Mouse (Mus musculus): ENCODE measurements around the gene Slc22a17.
"Not testable (repeated sequence)": the region's sequence is repeated elsewhere in the genome, so short reads cannot be mapped to it uniquely, and the experiment has no call there.

The Slc22a17 gene

DNA sequence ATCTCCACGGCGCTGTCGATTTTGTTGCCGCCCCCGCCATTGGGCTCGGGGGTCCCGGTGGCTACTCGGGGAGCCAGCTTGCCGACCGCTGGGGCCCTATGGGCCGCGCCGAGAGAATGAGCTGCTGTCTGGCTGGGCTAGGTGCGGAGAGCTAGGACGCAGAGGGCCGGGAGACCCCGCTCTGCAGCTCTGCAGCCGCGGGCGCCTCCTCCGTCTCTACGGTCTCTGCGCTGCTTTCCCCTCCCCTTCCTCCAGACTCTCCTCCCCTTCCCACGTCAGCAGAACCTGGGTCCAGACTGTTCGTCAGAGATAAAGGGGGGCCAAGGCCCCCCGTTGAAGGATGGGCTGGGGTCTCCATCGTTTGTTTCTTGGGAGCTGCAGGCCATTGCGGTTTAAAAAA, at the start of gene Slc22a17:
Gene Slc22a17, minus strand, starts transcription at position 247 of the 400 bp plus-strand sequence.
- DNase-seq, result peak; percentile 72

DNA sequence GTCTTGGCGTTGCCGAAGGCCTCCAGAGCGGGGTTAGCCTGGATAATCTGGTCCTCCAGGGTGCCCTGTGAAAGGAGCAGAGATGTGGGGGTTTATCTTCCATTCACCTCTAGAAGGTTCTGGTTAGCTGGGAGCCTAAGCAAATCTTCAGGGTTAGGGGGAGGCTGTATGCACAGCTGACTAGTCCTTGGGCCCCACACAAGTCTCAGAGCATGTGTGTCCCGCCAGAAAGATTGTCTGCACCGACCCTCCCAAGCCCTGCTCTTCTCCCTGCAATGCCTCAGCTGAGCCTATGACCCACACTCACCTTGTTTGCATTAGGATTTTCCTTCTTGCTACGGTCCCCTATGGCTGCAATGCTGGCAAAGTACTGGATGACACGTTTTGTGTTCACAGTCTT, 49.8 kb upstream of the Slc22a17 start:
- no peak for DNase-seq

DNA sequence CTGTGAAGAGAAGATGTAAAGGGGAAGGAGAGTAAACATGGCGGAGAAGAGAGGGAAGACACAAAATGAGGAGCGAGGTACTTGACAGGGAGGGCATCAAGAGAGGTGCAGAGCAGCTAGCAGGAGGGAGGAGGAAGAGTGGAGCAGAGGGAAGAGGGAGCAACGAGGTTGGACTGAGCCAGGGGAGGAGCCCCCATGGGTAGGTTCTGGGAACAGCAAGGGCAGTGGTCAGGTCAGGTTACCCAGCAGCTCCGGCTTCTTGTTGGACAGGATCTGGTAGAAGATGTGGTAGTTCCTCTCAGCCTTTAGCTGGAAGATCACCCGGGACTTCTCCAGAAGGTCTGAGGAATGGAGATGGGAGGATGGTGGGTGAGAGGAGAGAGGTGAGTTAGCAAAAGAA, 48.6 kb upstream of the Slc22a17 start:
- no peak for DNase-seq

DNA sequence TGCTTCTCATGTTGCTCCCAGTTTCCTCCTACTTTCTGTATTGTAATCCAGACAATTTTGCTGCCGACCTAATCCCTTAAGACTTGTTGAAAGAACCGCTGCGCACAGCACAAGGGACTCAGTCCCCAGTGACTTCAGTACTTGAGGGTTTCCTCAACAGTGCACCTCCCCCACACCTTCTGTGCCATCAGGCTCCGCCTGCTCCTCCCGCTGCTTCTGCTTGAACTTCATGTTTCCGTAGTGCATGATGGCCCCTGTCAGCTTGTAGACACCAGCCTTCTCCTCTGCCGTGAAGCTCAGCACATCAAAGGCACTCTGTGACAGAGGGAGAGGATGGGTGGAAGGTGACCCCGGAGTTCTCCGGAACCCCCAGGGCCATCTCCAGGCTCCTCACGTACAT, 47.8 kb upstream of the Slc22a17 start:
- no peak for DNase-seq

DNA sequence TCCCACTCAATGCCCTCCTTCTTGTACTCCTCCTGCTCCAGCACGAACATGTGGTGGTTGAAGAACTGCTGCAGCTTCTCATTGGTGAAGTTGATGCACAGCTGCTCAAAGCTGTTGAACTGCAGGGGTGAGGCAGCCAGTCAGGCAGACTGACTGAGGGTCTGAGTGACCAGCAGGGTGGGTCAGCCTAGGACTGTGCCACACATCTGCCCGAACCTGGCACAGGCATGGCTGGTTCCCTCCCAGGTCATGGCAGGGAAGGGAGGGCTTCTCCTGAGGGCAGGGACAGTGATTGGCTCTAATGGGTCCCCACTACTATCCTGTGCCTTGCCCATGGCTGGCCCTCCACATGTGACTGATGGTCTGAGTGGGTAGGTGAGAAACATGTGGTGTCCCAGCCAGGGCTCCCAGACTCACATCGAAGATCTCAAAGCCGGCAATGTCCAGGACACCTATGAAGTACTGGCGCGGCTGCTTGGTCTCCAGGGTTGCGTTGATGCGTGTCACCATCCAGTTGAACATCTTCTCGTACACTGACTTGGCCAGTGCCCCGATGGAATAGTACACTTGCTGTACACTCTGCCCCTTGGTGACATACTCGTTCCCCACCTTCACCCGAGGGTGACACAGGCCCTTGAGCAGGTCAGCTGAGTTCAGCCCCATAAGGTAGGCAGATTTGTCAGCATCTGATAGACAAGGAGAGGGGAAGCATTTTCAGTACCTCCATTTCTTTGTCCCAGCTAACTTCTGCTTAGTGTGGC, 47.1 kb upstream of the Slc22a17 start:
- DNase-seq, result not testable (repeated sequence)

- no peak for DNase-seq
Observed at GRCm38 (mm10) chr14:54959197-54959596, 46.3 kb upstream of the Slc22a17 start.

- DNase-seq, result no peak
Observed at GRCm38 (mm10) chr14:54958503-54958902, 45.6 kb upstream of the Slc22a17 start.

DNA sequence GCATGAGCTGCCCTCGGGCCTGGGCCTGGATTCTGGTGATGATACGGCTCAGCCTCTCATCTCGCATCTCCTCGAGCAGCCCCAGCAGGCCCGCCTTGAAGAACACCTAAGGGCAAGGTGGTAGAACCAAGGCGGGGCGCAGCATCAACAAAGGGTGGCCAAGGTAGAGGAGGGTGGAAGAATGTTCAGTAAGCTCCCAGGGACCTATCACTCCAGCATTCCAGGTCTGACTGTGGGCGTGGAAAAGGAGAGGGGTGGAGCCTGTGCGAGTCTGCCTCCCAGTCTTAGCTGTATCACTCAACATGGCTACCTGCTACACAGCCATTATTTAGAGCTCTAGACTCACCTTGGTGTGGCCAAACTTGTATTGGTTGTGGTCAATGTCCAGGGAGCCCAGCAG, 43.6 kb upstream of the Slc22a17 start:
- no peak for DNase-seq

- no peak for DNase-seq
Observed at GRCm38 (mm10) chr14:54955481-54955880, 42.5 kb upstream of the Slc22a17 start.

DNA sequence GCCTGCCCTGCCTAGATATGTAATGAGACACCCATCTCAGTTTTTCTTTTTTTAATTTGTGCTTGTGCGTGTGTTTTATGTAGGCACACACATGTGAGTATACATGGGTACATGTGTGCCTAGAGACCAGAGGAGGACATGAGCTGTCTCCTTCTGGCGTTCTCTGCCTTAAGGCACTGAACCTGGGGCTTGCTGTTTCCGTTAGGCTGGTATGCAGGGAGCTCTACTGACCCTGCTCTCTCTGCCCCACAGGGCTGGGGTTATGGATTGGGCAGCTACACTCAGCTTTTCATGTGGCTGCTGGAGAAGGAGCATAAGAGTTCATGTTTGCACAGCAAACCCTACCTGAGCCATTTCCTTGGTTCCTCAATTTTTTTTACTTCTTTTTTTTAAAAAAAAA, 41.5 kb upstream of the Slc22a17 start:
- no peak for DNase-seq

DNA sequence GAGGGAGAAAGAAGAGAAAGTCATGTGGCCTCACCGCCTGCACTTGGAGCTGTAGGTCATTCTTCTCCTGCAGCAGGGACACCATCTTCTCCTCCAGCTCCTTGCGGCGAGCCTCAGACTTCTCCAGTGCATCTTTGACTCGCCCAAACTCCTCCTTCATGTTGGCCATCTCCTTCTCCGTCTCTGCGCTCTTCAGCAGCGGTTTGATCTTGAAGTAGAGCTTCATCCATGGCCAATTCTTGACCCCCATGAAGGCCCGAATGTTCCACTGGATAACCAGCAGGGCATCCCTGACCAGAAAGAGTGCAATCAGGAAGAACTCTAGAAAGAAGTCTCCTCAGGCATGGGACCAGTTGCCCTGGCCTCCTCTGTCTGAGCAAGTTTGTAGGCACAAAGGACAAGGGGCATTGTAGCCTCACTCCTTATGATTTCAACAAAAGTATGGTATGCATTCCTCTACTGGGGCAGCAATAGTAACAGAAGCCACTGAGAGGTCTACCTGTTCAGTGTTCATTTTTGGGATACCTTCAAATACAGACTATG, 40.8 kb upstream of the Slc22a17 start:
- DNase-seq, result no peak

GRCm38 (mm10) chr14:54951587-54951986, 38.7 kb upstream of the Slc22a17 start:
- DNase-seq, result no peak

GRCm38 (mm10) chr14:54950493-54950892, 37.6 kb upstream of the Slc22a17 start:
- no peak for DNase-seq

DNA sequence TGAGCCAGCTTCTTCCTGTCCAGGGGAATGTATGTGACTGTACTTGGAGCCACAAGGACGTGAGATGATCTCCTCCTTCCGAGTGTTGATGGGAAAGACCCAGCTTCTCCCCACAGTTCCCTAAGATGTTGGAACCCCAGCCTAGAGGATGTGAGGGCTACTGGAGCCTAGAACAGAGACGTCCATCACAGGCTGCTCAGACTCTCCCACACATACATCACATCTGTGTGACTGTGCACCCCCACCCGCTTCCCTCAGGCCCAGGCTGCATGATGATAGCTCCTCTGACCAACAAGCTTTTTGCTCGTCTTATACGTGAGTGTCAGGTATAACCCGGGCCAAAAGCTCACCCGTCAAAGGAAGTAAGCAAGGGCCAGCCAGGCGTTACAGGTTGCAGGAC, 35.8 kb upstream of the Slc22a17 start:
- no peak for DNase-seq

GRCm38 (mm10) chr14:54947008-54947407, 34.1 kb upstream of the Slc22a17 start:
- DNase-seq, result not testable (repeated sequence)

- no peak for DNase-seq
Observed at GRCm38 (mm10) chr14:54945975-54946704, 33.2 kb upstream of the Slc22a17 start.

GRCm38 (mm10) chr14:54944939-54945338, 32.0 kb upstream of the Slc22a17 start:
- DNase-seq, result no peak

DNA sequence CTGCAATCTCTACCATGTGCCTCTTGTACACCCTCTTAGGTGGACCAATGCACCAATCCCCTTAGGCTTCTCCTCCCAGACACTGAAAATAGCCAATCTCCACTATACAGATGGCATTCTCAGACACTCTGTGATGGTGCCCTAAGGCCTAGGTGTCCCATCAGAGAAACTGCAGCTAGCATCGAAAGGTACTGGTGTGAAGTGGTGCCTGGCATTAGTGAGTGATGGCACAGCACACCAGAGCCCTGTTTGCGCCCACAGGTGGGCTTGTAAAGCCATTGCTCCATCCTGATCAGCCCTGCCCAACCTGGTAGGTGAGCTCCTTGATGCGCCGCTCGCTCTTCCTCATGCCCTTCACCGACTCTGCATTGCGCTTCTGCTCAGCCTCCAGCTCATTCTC, 31.0 kb upstream of the Slc22a17 start:
- DNase-seq, result no peak

- DNase-seq, result no peak
Observed at GRCm38 (mm10) chr14:54942479-54942878, 29.5 kb upstream of the Slc22a17 start.

DNA sequence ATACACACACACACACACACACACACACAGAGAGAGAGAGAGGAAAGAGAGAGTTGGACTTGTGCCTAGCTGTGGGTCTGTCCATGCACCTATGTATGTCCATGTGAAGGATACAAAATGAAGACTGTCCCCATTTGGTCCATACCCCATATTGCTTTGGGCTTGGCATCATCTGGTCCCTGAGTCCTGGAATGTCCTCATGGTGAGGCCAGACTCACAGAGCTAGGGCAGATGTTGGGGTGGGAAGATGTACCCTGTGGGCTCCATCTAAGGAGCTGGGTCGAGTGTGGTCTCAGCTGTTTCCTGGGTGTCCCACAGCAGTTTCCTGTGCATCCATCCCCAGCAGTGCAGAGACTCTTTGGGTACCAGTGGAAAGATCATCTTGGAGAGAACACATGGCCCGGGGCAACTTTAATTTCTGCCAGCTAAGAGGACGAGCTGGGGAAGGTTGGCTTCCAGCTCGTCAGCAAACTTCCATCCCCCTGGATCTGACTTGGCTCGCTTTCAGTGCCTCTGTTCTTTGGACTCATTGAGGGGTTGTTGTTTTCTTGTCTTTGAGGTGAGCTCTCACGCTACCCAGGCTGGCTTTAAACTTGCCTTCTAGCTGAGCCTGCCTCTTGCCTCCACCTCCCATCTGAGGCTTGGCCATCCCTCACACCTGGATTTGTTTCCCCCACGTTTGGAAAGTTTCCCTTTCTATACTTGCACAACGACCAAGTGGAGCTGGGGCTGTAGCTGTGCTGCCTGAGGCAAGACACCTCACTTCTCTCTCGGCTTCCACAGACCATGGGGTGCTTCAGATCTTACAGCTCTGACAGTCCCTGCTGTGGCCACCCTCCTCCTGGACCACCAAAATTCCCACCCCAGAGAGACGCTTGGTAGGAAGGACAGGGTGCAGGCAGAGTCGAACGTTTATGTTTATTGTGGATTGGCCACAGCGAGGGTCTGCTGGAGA, 28.4 kb upstream of the Slc22a17 start:
- DNase-seq, result no peak

GRCm38 (mm10) chr14:54940176-54940530, 27.2 kb upstream of the Slc22a17 start:
- no peak for DNase-seq

GRCm38 (mm10) chr14:54939434-54940175, 26.7 kb upstream of the Slc22a17 start:
- peak; percentile 79 for DNase-seq

All from lung, postnatal 14 days (tissue).